Mouse (Mus musculus) spleen, adult 2 months (tissue): Measurements from ENCODE around the gene Psmd12. TPM values are rescaled to one million over a fixed set of nuclear protein-coding genes. Genes with fewer than 3 reads are reported as not detected.

Experiments used
- DNase-seq, 2 experiments: peaks; one replicate each; pipeline versions ENCODE4 v3.0.0 to v3.0.0-alpha.2; 2012 to 2021; ENCODE audit warnings: low spot score in 2 of 2, low read depth in 1 of 2
- H3K27ac ChIP-seq: fragments of 200-500 bp; 2 replicates; pipeline ENCODE4 v1.5.1; 2012; ENCODE audit warnings: low read length, inconsistent platforms; ENCODE audit not compliant: insufficient read depth
- H3K27me3 ChIP-seq: fragments of 200-500 bp; 2 replicates; pipeline ENCODE4 v1.6.1; 2012; ENCODE audit warnings: mild to moderate bottlenecking, moderate library complexity, low read length, inconsistent platforms; ENCODE audit not compliant: control insufficient read depth, insufficient read depth
- H3K36me3 ChIP-seq: fragments of 200-500 bp; 2 replicates; pipeline ENCODE4 v1.6.1; 2012; ENCODE audit warnings: mild to moderate bottlenecking, low read length, inconsistent platforms; ENCODE audit not compliant: control insufficient read depth, insufficient read depth
- H3K4me1 ChIP-seq: fragments of 200-500 bp; 2 replicates; pipeline ENCODE4 v1.6.1; 2011; ENCODE audit warnings: inconsistent platforms; ENCODE audit not compliant: control insufficient read depth, insufficient read depth, insufficient read length
- H3K4me3 ChIP-seq: fragments of 200-500 bp; 2 replicates; pipeline ENCODE4 v1.5.1; 2011; ENCODE audit warnings: mild to moderate bottlenecking, inconsistent platforms; ENCODE audit not compliant: insufficient read depth, insufficient read length; ENCODE audit errors: extremely low read depth
- CTCF ChIP-seq: fragments of 200-500 bp; IDR thresholded peaks from 2 replicates; pipeline ENCODE4 v1.5.1; 2011; ENCODE audit warnings: mild to moderate bottlenecking, inconsistent platforms; ENCODE audit not compliant: insufficient read depth, insufficient read length, insufficient replicate concordance; ENCODE audit errors: extremely low read depth
- POLR2A ChIP-seq: fragments of 200-500 bp; IDR thresholded peaks from 2 replicates; pipeline ENCODE4 v1.6.1; 2011; ENCODE audit warnings: low read depth, low read length, inconsistent platforms
- WGBS: fragments of 180-500 bp; shearing (Covaris S2); methylation state at CpG from one replicate; pipeline ENCODE4 v1.1.7; 2018; 5-methylcytosine and 5-hydroxymethylcytosine counted together
- polyA plus RNA-seq: library from polyadenylated mRNA; depleted of rRNA; stranded (reverse); fragments of >200 nt; gene quantifications from 2 replicates; pipeline ENCODE4 v1.2.3, GENCODE M21; 2012

The Psmd12 gene
- polyA plus RNA-seq, 1 experiment, result 5.1 TPM

- Histone ChIP-seq H3K27ac (no peak overlapping the region), H3K27me3 (no peaks in the 10 kb centered on the region), H3K4me1 (no peaks in the 10 kb centered on the region), H3K4me3 (no peak overlapping the region), H3K36me3 (no peaks in the 10 kb centered on the region)
- no peak for DNase-seq
- WGBS, result 81% methylated on average over 5 of the region's 5 CpGs
- TF ChIP-seq CTCF (no peak), POLR2A (no peak)
Measured at GRCm38 (mm10) chr11:107518645-107519429, 39.6 kb downstream of the Psmd12 start.

DNA sequence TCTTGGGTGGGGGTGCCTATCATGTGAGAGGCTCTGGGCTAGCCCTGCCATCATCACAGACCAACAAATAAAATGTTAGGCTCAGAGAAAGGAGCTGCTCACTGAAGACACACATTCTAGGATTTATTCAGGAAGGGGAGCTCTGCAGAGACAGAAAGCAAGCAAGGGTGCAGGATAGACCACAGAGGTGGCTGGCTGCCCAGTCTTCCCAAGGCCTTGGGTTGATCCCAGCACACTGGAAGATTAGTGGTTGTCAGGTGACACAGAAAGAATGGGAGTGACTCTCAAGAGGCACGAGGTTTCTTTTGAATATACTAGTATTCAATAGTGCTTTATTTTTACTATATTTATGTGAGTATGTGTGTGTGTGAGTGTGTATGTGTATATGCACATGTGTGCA, 41.9 kb downstream of the Psmd12 start:
- no peak for TF ChIP-seq CTCF
- TF ChIP-seq POLR2A, result no peak
- no peaks in the 10 kb centered on the region for H3K27me3 ChIP-seq
- DNase-seq, result no peak
- no peak overlapping the region for H3K27ac ChIP-seq
- H3K4me1 ChIP-seq, result no peaks in the 10 kb centered on the region
- no peak overlapping the region for H3K4me3 ChIP-seq
- 78% methylated on average over 1 of the region's 1 CpGs for WGBS
- H3K36me3 ChIP-seq, result no peaks in the 10 kb centered on the region

GRCm38 (mm10) chr11:107524966-107525365, 45.7 kb downstream of the Psmd12 start:
- no peaks in the 10 kb centered on the region for H3K27me3 ChIP-seq
- 73% methylated on average over 1 of the region's 1 CpGs for WGBS
- TF ChIP-seq CTCF (no peak), POLR2A (no peak)
- no peaks in the 10 kb centered on the region for H3K4me1 ChIP-seq
- DNase-seq, result no peak
- no peak overlapping the region for H3K27ac ChIP-seq
- H3K36me3 ChIP-seq, result no peaks in the 10 kb centered on the region
- H3K4me3 ChIP-seq, result no peak overlapping the region

DNA sequence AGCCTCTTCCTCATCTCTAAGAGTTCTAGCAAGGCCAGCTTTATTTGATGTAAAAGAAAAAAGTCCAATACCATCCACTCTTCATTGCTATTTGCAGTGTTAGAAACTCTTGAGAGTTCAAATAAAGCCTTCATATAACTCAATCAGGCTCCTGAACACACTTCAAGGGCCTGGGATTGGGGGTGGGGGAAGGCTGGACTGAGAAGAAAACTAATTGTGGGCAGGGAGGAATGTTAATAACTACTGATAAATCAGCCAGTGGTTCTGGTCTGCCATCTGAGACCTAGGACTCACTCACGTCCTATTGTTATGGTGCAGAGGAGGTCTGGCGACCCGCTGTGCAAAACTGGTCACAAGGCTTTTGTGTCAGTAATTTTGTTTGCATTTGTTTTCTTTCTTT, 48.3 kb downstream of the Psmd12 start:
- H3K36me3 ChIP-seq, result no peaks in the 10 kb centered on the region
- WGBS, result 90% methylated on average over 3 of the region's 3 CpGs
- H3K4me3 ChIP-seq, result no peak overlapping the region
- no peak for DNase-seq
- no peaks in the 10 kb centered on the region for H3K27me3 ChIP-seq
- H3K4me1 ChIP-seq, result no peaks in the 10 kb centered on the region
- TF ChIP-seq CTCF (no peak), POLR2A (no peak)
- no peak overlapping the region for H3K27ac ChIP-seq

- 6% methylated on average over 8 of the region's 8 CpGs for WGBS
- TF ChIP-seq POLR2A, result no peak
- no peak for TF ChIP-seq CTCF
- no peaks in the 10 kb centered on the region for H3K36me3 ChIP-seq
- H3K4me1 ChIP-seq, result no peaks in the 10 kb centered on the region
- no peak overlapping the region for H3K4me3 ChIP-seq
- no peaks in the 10 kb centered on the region for H3K27me3 ChIP-seq
- peak in 1 of 2 experiments; percentile 11 for DNase-seq
- H3K27ac ChIP-seq, result no peak overlapping the region
Measured at GRCm38 (mm10) chr11:107529320-107529719, 50.0 kb downstream of the Psmd12 start.

- Histone ChIP-seq H3K36me3 (no peaks in the 10 kb centered on the region), H3K4me1 (no peaks in the 10 kb centered on the region), H3K27me3 (no peaks in the 10 kb centered on the region), H3K4me3 (no peak overlapping the region), H3K27ac (no peak overlapping the region)
- 73% methylated on average over 4 of the region's 4 CpGs for WGBS
- TF ChIP-seq CTCF, result no peak
- TF ChIP-seq POLR2A, result no peak
- DNase-seq, result no peak
Measured at GRCm38 (mm10) chr11:107531445-107531844, 52.2 kb downstream of the Psmd12 start.

- no peaks in the 10 kb centered on the region for H3K27me3 ChIP-seq
- H3K36me3 ChIP-seq, result no peaks in the 10 kb centered on the region
- no peak for DNase-seq
- WGBS, result 38% methylated on average over 5 of the region's 5 CpGs
- TF ChIP-seq POLR2A, result no peak
- TF ChIP-seq CTCF, result no peak
- no peaks in the 10 kb centered on the region for H3K4me1 ChIP-seq
- no peak overlapping the region for H3K4me3 ChIP-seq
- H3K27ac ChIP-seq, result no peak overlapping the region
Measured at GRCm38 (mm10) chr11:107532271-107532670, 53.0 kb downstream of the Psmd12 start.

DNA sequence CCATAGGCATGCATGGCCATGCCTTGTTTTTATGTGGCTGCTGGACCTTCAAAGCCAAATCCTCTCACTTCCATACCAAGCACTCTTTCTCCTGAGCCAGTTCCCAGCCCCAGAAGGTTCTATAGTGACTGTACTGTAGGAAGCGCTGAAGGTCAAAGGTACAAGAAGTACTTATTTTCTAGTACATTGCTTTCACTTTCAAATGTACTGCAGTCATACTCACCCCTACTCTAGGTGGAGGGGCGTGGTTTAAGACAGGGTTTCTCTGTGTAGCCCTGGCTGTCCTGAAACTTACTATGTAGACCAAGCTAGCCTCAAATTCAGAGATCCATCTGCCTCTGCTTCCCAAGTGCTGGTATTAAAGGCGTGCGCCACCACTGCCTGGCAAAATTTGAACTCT, 59.7 kb downstream of the Psmd12 start:
- TF ChIP-seq POLR2A (no peak), CTCF (no peak)
- H3K4me1 ChIP-seq, result peaks cover 6% of the 10 kb centered on the region; the same call in 1 of the 2 replicates
- DNase-seq, result no peak
- H3K27ac ChIP-seq, result no peak overlapping the region
- H3K36me3 ChIP-seq, result no peaks in the 10 kb centered on the region
- H3K4me3 ChIP-seq, result no peak overlapping the region
- H3K27me3 ChIP-seq, result no peaks in the 10 kb centered on the region
- WGBS, result 74% methylated on average over 4 of the region's 4 CpGs
